Mouse (Mus musculus) thymus, adult 2 months (tissue): ENCODE measurements at regions not wholly inside any gene's neighbourhood (a gene's known extent, or its start where the extent isn't known, plus 50 kb on each side); places are given as distances from the start of the nearest gene placed in this dataset.

Source experiments
- DNase-seq: peaks from one replicate; pipeline ENCODE4 v3.0.0; 2021
- H3K27ac ChIP-seq: fragments of 200-500 bp; 2 replicates; pipeline ENCODE4 v1.5.1; 2012; ENCODE audit warnings: low read length, control low read depth; ENCODE audit not compliant: control insufficient read depth, insufficient read depth
- H3K27me3 ChIP-seq: fragments of 200-500 bp; 2 replicates; pipeline ENCODE4 v1.6.1; 2012; ENCODE audit warnings: mild to moderate bottlenecking, low read length, moderate library complexity, mixed read lengths; ENCODE audit not compliant: control insufficient read depth, insufficient read depth
- H3K36me3 ChIP-seq: fragments of 200-500 bp; 2 replicates; pipeline ENCODE4 v1.6.1; 2012; ENCODE audit warnings: mild to moderate bottlenecking, low read length, moderate library complexity; ENCODE audit not compliant: control insufficient read depth, insufficient read depth
- H3K4me1 ChIP-seq: fragments of 200-500 bp; replicated peaks from 2 replicates; pipeline ENCODE4 v1.6.1; 2012; ENCODE audit warnings: low read length; ENCODE audit not compliant: control insufficient read depth, insufficient read depth
- H3K4me3 ChIP-seq: fragments of 200-500 bp; 2 replicates; pipeline ENCODE4 v1.5.1; 2012; ENCODE audit warnings: mild to moderate bottlenecking, low read length, control low read depth, moderate library complexity; ENCODE audit not compliant: control insufficient read depth, insufficient read depth
- CTCF ChIP-seq: fragments of 200-500 bp; IDR thresholded peaks from 2 replicates; pipeline ENCODE4 v1.5.1; 2012; ENCODE audit warnings: mild to moderate bottlenecking, control low read depth, low read length, moderate library complexity, borderline replicate concordance; ENCODE audit not compliant: control insufficient read depth, poor library complexity, insufficient read depth; ENCODE audit errors: extremely low read depth
- POLR2A ChIP-seq: fragments of 200-500 bp; IDR thresholded peaks from 2 replicates; pipeline ENCODE4 v1.6.1; 2012; ENCODE audit warnings: mild to moderate bottlenecking, low read length, control low read depth, moderate library complexity; ENCODE audit not compliant: control insufficient read depth, poor library complexity, insufficient read depth; ENCODE audit errors: extremely low read depth
- WGBS: fragments of 180-500 bp; shearing (Covaris S2); methylation state at CpG from one replicate; pipeline ENCODE4 v1.1.7; 2018; 5-methylcytosine and 5-hydroxymethylcytosine counted together

GRCm38 (mm10) chr4:153276571-153276970 lies 206.0 kb downstream of the Ajap1 start:
- H3K27ac ChIP-seq = no peak overlapping the region
- 87% methylated on average over 5 of the region's 5 CpGs for WGBS
- H3K4me1 ChIP-seq = no peaks in the 10 kb centered on the region
- DNase-seq = no peak
- H3K36me3 ChIP-seq = no peaks in the 10 kb centered on the region
- no peak for TF ChIP-seq POLR2A
- no peak for TF ChIP-seq CTCF
- H3K27me3 ChIP-seq = no peaks in the 10 kb centered on the region
- no peak overlapping the region for H3K4me3 ChIP-seq

DNA sequence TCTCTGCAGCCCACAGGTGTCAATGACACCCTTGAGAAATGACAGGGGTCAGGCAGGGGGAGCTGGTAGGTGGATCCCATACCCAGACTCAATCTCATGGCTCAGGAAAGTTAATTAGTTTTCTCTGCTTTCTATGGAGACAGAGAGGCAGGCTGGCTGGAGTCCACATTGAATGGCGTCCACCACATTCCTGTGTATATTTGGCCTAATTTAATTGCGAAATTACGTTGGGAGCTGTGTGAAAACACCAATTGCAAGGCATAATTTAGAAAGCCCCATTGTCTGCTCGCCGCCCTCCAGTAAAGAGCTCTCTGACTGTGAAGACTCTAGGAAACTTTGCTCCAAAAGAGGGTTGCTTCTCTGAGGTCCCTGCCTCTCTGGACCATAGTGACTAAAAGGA lies 211.2 kb downstream of the Ajap1 start:
- H3K36me3 ChIP-seq = no peaks in the 10 kb centered on the region
- TF ChIP-seq POLR2A (no peak), CTCF (no peak)
- WGBS = 88% methylated on average over 5 of the region's 5 CpGs

GRCm38 (mm10) chr4:153263216-153263805 lies 219.3 kb downstream of the Ajap1 start:
- Histone ChIP-seq H3K27me3 (no peaks in the 10 kb centered on the region), H3K27ac (no peak overlapping the region), H3K36me3 (no peaks in the 10 kb centered on the region), H3K4me1 (no peaks in the 10 kb centered on the region), H3K4me3 (no peak overlapping the region)
- no peak for DNase-seq
- WGBS = 87% methylated on average over 15 of the region's 15 CpGs
- TF ChIP-seq CTCF (no peak), POLR2A (no peak)

More for the DNA sequence above, 211.2 kb downstream of the Ajap1 start:
- no peaks in the 10 kb centered on the region for H3K4me1 ChIP-seq
- no peak for DNase-seq
- H3K27me3 ChIP-seq = no peaks in the 10 kb centered on the region
- H3K27ac ChIP-seq = no peak overlapping the region
- no peak overlapping the region for H3K4me3 ChIP-seq

GRCm38 (mm10) chr4:153260941-153261557 lies 221.6 kb downstream of the Ajap1 start:
- DNase-seq = no peak
- 74% methylated on average over 14 of the region's 14 CpGs for WGBS
- H3K4me3 ChIP-seq = no peak overlapping the region
- no peaks in the 10 kb centered on the region for H3K36me3 ChIP-seq
- TF ChIP-seq POLR2A (no peak), CTCF (no peak)
- H3K27me3 ChIP-seq = no peaks in the 10 kb centered on the region
- no peak overlapping the region for H3K27ac ChIP-seq
- no peaks in the 10 kb centered on the region for H3K4me1 ChIP-seq

- no peak overlapping the region for H3K4me3 ChIP-seq
- no peak for DNase-seq
- no peaks in the 10 kb centered on the region for H3K36me3 ChIP-seq
- WGBS = 71% methylated on average over 3 of the region's 3 CpGs
- no peak overlapping the region for H3K27ac ChIP-seq
- H3K27me3 ChIP-seq = no peaks in the 10 kb centered on the region
- TF ChIP-seq POLR2A (no peak), CTCF (no peak)
- no peaks in the 10 kb centered on the region for H3K4me1 ChIP-seq
Observed at GRCm38 (mm10) chr4:153251943-153252342, 230.7 kb downstream of the Ajap1 start.

- no peak for DNase-seq
Observed at GRCm38 (mm10) chr4:153251311-153251710, 231.3 kb downstream of the Ajap1 start.

DNA sequence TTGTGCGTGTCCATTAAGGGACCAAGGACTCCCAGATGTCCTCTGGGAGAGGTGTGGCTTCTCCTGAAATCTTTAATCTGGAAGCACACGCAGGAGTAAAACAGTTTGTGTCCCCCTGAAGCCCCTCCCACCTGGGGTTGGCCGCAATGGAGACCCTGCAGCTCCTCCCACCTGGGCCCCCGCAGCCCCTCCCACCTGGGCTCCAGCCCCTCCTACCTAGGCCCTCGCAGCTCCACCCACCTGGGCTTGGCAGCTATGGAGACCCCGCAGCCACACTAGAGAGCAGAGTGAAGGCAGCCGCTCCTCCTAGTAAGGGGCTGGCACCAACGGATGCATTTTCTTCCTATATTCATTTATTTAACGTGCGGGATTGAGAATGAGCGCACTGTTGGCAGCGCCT lies 245.9 kb downstream of the Ajap1 start:
- Histone ChIP-seq H3K27me3 (no peaks in the 10 kb centered on the region), H3K4me1 (no peaks in the 10 kb centered on the region), H3K27ac (no peak overlapping the region), H3K36me3 (no peaks in the 10 kb centered on the region), H3K4me3 (no peak overlapping the region)
- WGBS = 27% methylated on average over 12 of the region's 12 CpGs
- TF ChIP-seq CTCF = no peak
- TF ChIP-seq POLR2A = no peak
- no peak for DNase-seq

More at GRCm38 (mm10) chr4:153251311-153251710, 231.3 kb downstream of the Ajap1 start:
- Histone ChIP-seq H3K27me3 (no peaks in the 10 kb centered on the region), H3K4me3 (no peak overlapping the region), H3K27ac (no peak overlapping the region), H3K36me3 (no peaks in the 10 kb centered on the region), H3K4me1 (no peaks in the 10 kb centered on the region)
- 80% methylated on average over 8 of the region's 8 CpGs for WGBS
- TF ChIP-seq POLR2A (no peak), CTCF (no peak)
